Mouse (Mus musculus) ES-Bruce4 (cell line): ENCODE results near the gene Tmem171.

Experiments
- CTCF ChIP-seq: IDR thresholded peaks from one replicate; pipeline ENCODE4 v1.8.1; 2011; ENCODE audit warnings: low read depth, low read length
- EP300 ChIP-seq: IDR thresholded peaks from 2 replicates; pipeline ENCODE4 v1.6.1; 2011; ENCODE audit warnings: low read depth, low read length; ENCODE audit not compliant: insufficient read depth
- POLR2A ChIP-seq: IDR thresholded peaks from one replicate; pipeline ENCODE4 v1.8.1; 2011; ENCODE audit warnings: low read length; ENCODE audit not compliant: insufficient read depth

- no peak for TF ChIP-seq EP300
- TF ChIP-seq CTCF = no peak
- no peak for TF ChIP-seq POLR2A
These were observed 2.1 kb upstream of the Tmem171 start for GRCm38 (mm10) chr13:98696716-98697115.
